ENCODE assay signal across 8 mouse cellular contexts in the genomic region with DNA sequence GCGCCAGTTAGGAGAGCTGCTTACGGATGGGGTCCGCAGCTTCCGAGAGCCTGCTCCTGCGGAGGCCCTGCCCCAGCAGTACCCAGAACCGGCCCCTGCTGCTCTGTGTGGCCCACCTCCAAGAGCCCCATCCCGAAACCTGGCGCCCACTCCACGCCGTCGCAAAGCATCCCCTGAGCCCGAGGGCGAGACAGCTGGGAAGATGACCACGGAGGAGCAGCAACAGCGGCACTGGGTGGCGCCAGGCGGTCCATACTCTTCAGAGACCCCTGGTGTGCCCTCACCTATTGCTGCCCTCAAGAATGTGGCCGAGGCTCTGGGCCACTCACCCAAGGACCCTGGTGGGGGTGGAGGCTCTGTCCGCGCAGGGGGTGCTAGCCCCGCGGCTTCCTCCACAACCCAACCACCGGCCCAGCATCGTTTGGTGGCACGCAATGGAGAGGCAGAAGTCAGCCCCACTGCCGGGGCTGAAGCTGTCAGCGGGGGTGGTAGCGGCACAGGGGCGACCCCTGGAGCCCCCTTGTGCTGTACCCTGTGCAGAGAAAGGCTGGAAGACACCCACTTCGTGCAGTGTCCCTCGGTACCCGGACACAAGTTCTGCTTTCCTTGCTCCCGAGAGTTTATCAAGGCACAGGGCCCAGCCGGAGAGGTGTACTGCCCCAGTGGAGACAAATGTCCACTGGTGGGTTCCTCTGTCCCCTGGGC. TPM values are rescaled to one million over a fixed set of nuclear protein-coding genes. Genes with fewer than 3 reads are reported as not detected.
A peak's percentile ranks its signal among the peaks of the same experiment; 100 is the strongest.
DNase-seq lines count a peak whose midpoint lies in the region; ATAC-seq and TF ChIP-seq lines count a peak whose summit lies in the region.

No protein-coding gene starts in this region.

- TF ChIP-seq CTCF in bone marrow macrophage, adult 2 months (IDR thresholded peaks at IDR 0.05; ENCODE audit: low read depth, low read length): no peak

- peak overlapping the region; percentile 85 for H3K4me3 ChIP-seq in heart, embryonic 11.5 days (ENCODE audit: low read depth, low read length)
- H3K4me3 ChIP-seq in bone marrow macrophage, adult 2 months (ENCODE audit: insufficient read depth, low read length): peak overlapping the region; percentile 86; the same call in 1 of the 2 replicates
- peak overlapping the region; percentile 95 for H3K4me3 ChIP-seq in hindbrain, embryonic 12.5 days
- H3K4me3 ChIP-seq in midbrain, embryonic 12.5 days: peak overlapping the region; percentile 92

- peak overlapping the region; percentile 91; the same call in 1 of the 2 replicates for H3K9ac ChIP-seq in heart, embryonic 11.5 days (ENCODE audit: low read depth, low read length)
- peak overlapping the region; percentile 95 for H3K9ac ChIP-seq in hindbrain, embryonic 12.5 days
- H3K9ac ChIP-seq in midbrain, embryonic 12.5 days (replicated peaks): peak overlapping the region; percentile 92; the same call in 1 of the 2 replicates

- H3K36me3 ChIP-seq in heart, embryonic 11.5 days (ENCODE audit: control insufficient read depth, insufficient read depth, low read length): peaks cover 10% of the 10 kb centered on the region; the same call in 1 of the 2 replicates
- peaks cover 23% of the 10 kb centered on the region for H3K36me3 ChIP-seq in hindbrain, embryonic 12.5 days
- H3K36me3 ChIP-seq in midbrain, embryonic 12.5 days: peaks cover 24% of the 10 kb centered on the region

- ATAC-seq in heart, embryonic 11.5 days (replicated peaks; ENCODE audit: insufficient number of reproducible peaks, low FRiP score, low TSS enrichment): no peak
- ATAC-seq in hindbrain, embryonic 12.5 days (ENCODE audit: low FRiP score): no peak
- no peak for ATAC-seq in midbrain, embryonic 12.5 days (ENCODE audit: low FRiP score, low read depth)

- no peaks in the 10 kb centered on the region for H3K27me3 ChIP-seq in heart, embryonic 11.5 days (ENCODE audit: control insufficient read depth, insufficient read depth, low read length)
- H3K27me3 ChIP-seq in hindbrain, embryonic 12.5 days: no peaks in the 10 kb centered on the region
- H3K27me3 ChIP-seq in midbrain, embryonic 12.5 days: no peaks in the 10 kb centered on the region

- no peak overlapping the region for H3K27ac ChIP-seq in heart, embryonic 11.5 days (ENCODE audit: low read depth, low read length)
- H3K27ac ChIP-seq in bone marrow macrophage, adult 2 months (ENCODE audit: insufficient read depth, low read depth, low read length): no peak overlapping the region
- no peak overlapping the region for H3K27ac ChIP-seq in hindbrain, embryonic 12.5 days
- no peak overlapping the region for H3K27ac ChIP-seq in midbrain, embryonic 12.5 days (replicated peaks)

- H3K4me1 ChIP-seq in heart, embryonic 11.5 days (ENCODE audit: control insufficient read depth, insufficient read depth, low read length): peaks cover 29% of the 10 kb centered on the region
- H3K4me1 ChIP-seq in bone marrow macrophage, adult 2 months (ENCODE audit: control insufficient read depth, insufficient read depth, low read length): peaks cover 10% of the 10 kb centered on the region
- peaks cover 48% of the 10 kb centered on the region for H3K4me1 ChIP-seq in hindbrain, embryonic 12.5 days
- H3K4me1 ChIP-seq in midbrain, embryonic 12.5 days: peaks cover 44% of the 10 kb centered on the region

- WGBS in heart, embryonic 11.5 days (ENCODE audit: insufficient replicate concordance): 82% methylated on average over 34 of the region's 34 CpGs
- 76% methylated on average over 34 of the region's 34 CpGs for WGBS in hindbrain, embryonic 12.5 days
- WGBS in midbrain, embryonic 12.5 days: 81% methylated on average over 34 of the region's 34 CpGs

- H3K4me2 ChIP-seq in heart, embryonic 11.5 days: peak overlapping the region; percentile 100
- H3K4me2 ChIP-seq in hindbrain, embryonic 12.5 days (replicated peaks): peak overlapping the region; percentile 99
- H3K4me2 ChIP-seq in midbrain, embryonic 12.5 days (replicated peaks): peak overlapping the region; percentile 94

- H3K9me3 ChIP-seq in heart, embryonic 11.5 days (replicated peaks; ENCODE audit: control insufficient read depth, low read length): no peaks in the 10 kb centered on the region
- no peaks in the 10 kb centered on the region for H3K9me3 ChIP-seq in hindbrain, embryonic 12.5 days (replicated peaks)
- no peaks in the 10 kb centered on the region for H3K9me3 ChIP-seq in midbrain, embryonic 12.5 days

- no peak for TF ChIP-seq POLR2A in bone marrow macrophage, adult 2 months (IDR thresholded peaks at IDR 0.05; ENCODE audit: borderline replicate concordance, low read depth, low read length)

- no peak for DNase-seq in heart, postnatal 36 days
- no peak for DNase-seq in adrenal gland, postnatal 10 days
- DNase-seq in testis, postnatal 10 days (ENCODE audit: low spot score): no peak
- DNase-seq in urinary bladder, postnatal 14 days (ENCODE audit: low spot score): no peak

- intact Hi-C loops in heart, postnatal 36 days (cut with DNase I): loop anchor here (2.0 to 10.0 kb wide), 2 partner anchors 17 to 111 kb away; a partner anchor contains a TSS

RNA-seq across cellular contexts. Expression of a gene that starts 1.7 kb away (rescaled TPM):
- 13.9 and 14.2 TPM in 2 replicates for polyA plus RNA-seq in heart, embryonic 11.5 days (2014; fragmentation: Nextera tagmentation; extraction: Ambion mirVana)
- total RNA-seq in heart, postnatal 36 days (2021): 10 to 100 TPM; 19.6 to 23.0 TPM
- 16.4 and 17.5 TPM in 2 replicates for polyA plus RNA-seq in bone marrow macrophage, adult 2 months (2012; ENCODE audit: insufficient read depth, insufficient read length, missing spikeins)
- 44.0 and 47.4 TPM in 2 replicates for polyA plus RNA-seq in hindbrain, embryonic 12.5 days (2016; fragmentation: Nextera tagmentation; extraction: Ambion mirVana)
- 41.6 and 43.1 TPM in 2 replicates for polyA plus RNA-seq in midbrain, embryonic 12.5 days (2016; fragmentation: Nextera tagmentation; extraction: Ambion mirVana)
- 10 to 100 TPM; 36.9 to 37.2 TPM for total RNA-seq in adrenal gland, postnatal 10 days (2021)

RNA-seq across cellular contexts. Expression of a gene that starts 14.5 kb away (rescaled TPM):
- 2.1 and 2.2 TPM in 2 replicates for polyA plus RNA-seq in heart, embryonic 11.5 days (2014; fragmentation: Nextera tagmentation; extraction: Ambion mirVana)
- total RNA-seq in heart, postnatal 36 days (2021): 1 to 10 TPM; 3.4 to 4.3 TPM
- polyA plus RNA-seq in bone marrow macrophage, adult 2 months (2012; ENCODE audit: insufficient read depth, insufficient read length, missing spikeins): 1.0 and 1.2 TPM in 2 replicates
- 6.8 and 6.9 TPM in 2 replicates for polyA plus RNA-seq in hindbrain, embryonic 12.5 days (2016; fragmentation: Nextera tagmentation; extraction: Ambion mirVana)
- polyA plus RNA-seq in midbrain, embryonic 12.5 days (2016; fragmentation: Nextera tagmentation; extraction: Ambion mirVana): 5.3 and 6.1 TPM in 2 replicates
- total RNA-seq in adrenal gland, postnatal 10 days (2021): 1 to 10 TPM; 6.4 to 6.8 TPM

RNA-seq across cellular contexts. Expression of a gene that starts 17.8 kb away (rescaled TPM):
- polyA plus RNA-seq in heart, embryonic 11.5 days (2014; fragmentation: Nextera tagmentation; extraction: Ambion mirVana): 0.59 TPM in 1 of 2 replicates, not detected in the other
- total RNA-seq in heart, postnatal 36 days (2021): not detected
- not detected in 2 replicates for polyA plus RNA-seq in bone marrow macrophage, adult 2 months (2012; ENCODE audit: insufficient read depth, insufficient read length, missing spikeins)
- 0.10 and 0.73 TPM in 2 replicates for polyA plus RNA-seq in hindbrain, embryonic 12.5 days (2016; fragmentation: Nextera tagmentation; extraction: Ambion mirVana)
- 0.09 and 0.10 TPM in 2 replicates for polyA plus RNA-seq in midbrain, embryonic 12.5 days (2016; fragmentation: Nextera tagmentation; extraction: Ambion mirVana)
- total RNA-seq in adrenal gland, postnatal 10 days (2021): 10 to 100 TPM in 1 of 2 experiments, 1 to 10 TPM in 1; 4.8 to 14.0 TPM

RNA-seq across cellular contexts. Expression of a gene that starts 18.4 kb away (rescaled TPM):
- not detected in 2 replicates for polyA plus RNA-seq in heart, embryonic 11.5 days (2014; fragmentation: Nextera tagmentation; extraction: Ambion mirVana)
- total RNA-seq in heart, postnatal 36 days (2021): not detected
- polyA plus RNA-seq in bone marrow macrophage, adult 2 months (2012; ENCODE audit: insufficient read depth, insufficient read length, missing spikeins): not detected in 2 replicates
- 0.29 and 0.37 TPM in 2 replicates for polyA plus RNA-seq in hindbrain, embryonic 12.5 days (2016; fragmentation: Nextera tagmentation; extraction: Ambion mirVana)
- 0.20 and 0.33 TPM in 2 replicates for polyA plus RNA-seq in midbrain, embryonic 12.5 days (2016; fragmentation: Nextera tagmentation; extraction: Ambion mirVana)
- not detected for total RNA-seq in adrenal gland, postnatal 10 days (2021)

RNA-seq across cellular contexts. Expression of a gene that starts 18.6 kb away (rescaled TPM):
- 17.6 and 21.4 TPM in 2 replicates for polyA plus RNA-seq in heart, embryonic 11.5 days (2014; fragmentation: Nextera tagmentation; extraction: Ambion mirVana)
- total RNA-seq in heart, postnatal 36 days (2021): 10 to 100 TPM; 85.2 to 86.8 TPM
- polyA plus RNA-seq in bone marrow macrophage, adult 2 months (2012; ENCODE audit: insufficient read depth, insufficient read length, missing spikeins): 61.9 and 64.4 TPM in 2 replicates
- polyA plus RNA-seq in hindbrain, embryonic 12.5 days (2016; fragmentation: Nextera tagmentation; extraction: Ambion mirVana): 47.0 and 50.8 TPM in 2 replicates
- polyA plus RNA-seq in midbrain, embryonic 12.5 days (2016; fragmentation: Nextera tagmentation; extraction: Ambion mirVana): 51.5 and 53.5 TPM in 2 replicates
- 10 to 100 TPM; 78.0 to 89.0 TPM for total RNA-seq in adrenal gland, postnatal 10 days (2021)
